Mouse (Mus musculus) spleen, adult 2 months (tissue): Measurements from ENCODE around the gene Tnf. TPM values are rescaled to one million over a fixed set of nuclear protein-coding genes. Genes with fewer than 3 reads are reported as not detected.

Source experiments
- DNase-seq, 2 experiments: peaks; one replicate each; pipeline versions ENCODE4 v3.0.0 to v3.0.0-alpha.2; 2012 to 2021; ENCODE audit warnings: low spot score in 2 of 2, low read depth in 1 of 2
- H3K27ac ChIP-seq: fragments of 200-500 bp; 2 replicates; pipeline ENCODE4 v1.5.1; 2012; ENCODE audit warnings: low read length, inconsistent platforms; ENCODE audit not compliant: insufficient read depth
- H3K27me3 ChIP-seq: fragments of 200-500 bp; 2 replicates; pipeline ENCODE4 v1.6.1; 2012; ENCODE audit warnings: mild to moderate bottlenecking, moderate library complexity, low read length, inconsistent platforms; ENCODE audit not compliant: control insufficient read depth, insufficient read depth
- H3K36me3 ChIP-seq: fragments of 200-500 bp; 2 replicates; pipeline ENCODE4 v1.6.1; 2012; ENCODE audit warnings: mild to moderate bottlenecking, low read length, inconsistent platforms; ENCODE audit not compliant: control insufficient read depth, insufficient read depth
- H3K4me1 ChIP-seq: fragments of 200-500 bp; 2 replicates; pipeline ENCODE4 v1.6.1; 2011; ENCODE audit warnings: inconsistent platforms; ENCODE audit not compliant: control insufficient read depth, insufficient read depth, insufficient read length
- H3K4me3 ChIP-seq: fragments of 200-500 bp; 2 replicates; pipeline ENCODE4 v1.5.1; 2011; ENCODE audit warnings: mild to moderate bottlenecking, inconsistent platforms; ENCODE audit not compliant: insufficient read depth, insufficient read length; ENCODE audit errors: extremely low read depth
- CTCF ChIP-seq: fragments of 200-500 bp; IDR thresholded peaks from 2 replicates; pipeline ENCODE4 v1.5.1; 2011; ENCODE audit warnings: mild to moderate bottlenecking, inconsistent platforms; ENCODE audit not compliant: insufficient read depth, insufficient read length, insufficient replicate concordance; ENCODE audit errors: extremely low read depth
- POLR2A ChIP-seq: fragments of 200-500 bp; IDR thresholded peaks from 2 replicates; pipeline ENCODE4 v1.6.1; 2011; ENCODE audit warnings: low read depth, low read length, inconsistent platforms
- WGBS: fragments of 180-500 bp; shearing (Covaris S2); methylation state at CpG from one replicate; pipeline ENCODE4 v1.1.7; 2018; 5-methylcytosine and 5-hydroxymethylcytosine counted together
- polyA plus RNA-seq: library from polyadenylated mRNA; depleted of rRNA; stranded (reverse); fragments of >200 nt; gene quantifications from 2 replicates; pipeline ENCODE4 v1.2.3, GENCODE M21; 2012

Gene Tnf
- polyA plus RNA-seq, 1 experiment, result 7.5 TPM

- 26% methylated on average over 6 of the region's 6 CpGs for WGBS
- H3K4me3 ChIP-seq, result no peak overlapping the region
- DNase-seq, result peak in 1 of 2 experiments; percentile 49
- no peak for TF ChIP-seq CTCF
- no peak for TF ChIP-seq POLR2A
- no peaks in the 10 kb centered on the region for H3K27me3 ChIP-seq
- H3K4me1 ChIP-seq, result peaks cover 37% of the 10 kb centered on the region
- H3K36me3 ChIP-seq, result no peaks in the 10 kb centered on the region
- peak overlapping the region; percentile 49 for H3K27ac ChIP-seq
These were observed 26.4 kb downstream of the Tnf start for GRCm38 (mm10) chr17:35175382-35175781.

GRCm38 (mm10) chr17:35174201-35174977 is 27.4 kb downstream of the Tnf start:
- H3K4me3 ChIP-seq, result no peak overlapping the region
- no peaks in the 10 kb centered on the region for H3K27me3 ChIP-seq
- TF ChIP-seq CTCF (no peak), POLR2A (no peak)
- no peak for DNase-seq
- H3K36me3 ChIP-seq, result no peaks in the 10 kb centered on the region
- H3K27ac ChIP-seq, result peak overlapping the region; percentile 89
- WGBS, result 53% methylated on average over 8 of the region's 8 CpGs
- peaks cover 37% of the 10 kb centered on the region for H3K4me1 ChIP-seq

GRCm38 (mm10) chr17:35173329-35173728 is 28.5 kb downstream of the Tnf start:
- peak in 1 of 2 experiments; percentile 43 for DNase-seq
- peak overlapping the region; percentile 89 for H3K27ac ChIP-seq
- H3K4me3 ChIP-seq, result peak overlapping the region; percentile 15; the same call in 1 of the 2 replicates
- no peak for TF ChIP-seq POLR2A
- TF ChIP-seq CTCF, result no peak
- no peaks in the 10 kb centered on the region for H3K36me3 ChIP-seq
- no peaks in the 10 kb centered on the region for H3K27me3 ChIP-seq
- peaks cover 40% of the 10 kb centered on the region for H3K4me1 ChIP-seq
- WGBS, result 36% methylated on average over 3 of the region's 3 CpGs

DNA sequence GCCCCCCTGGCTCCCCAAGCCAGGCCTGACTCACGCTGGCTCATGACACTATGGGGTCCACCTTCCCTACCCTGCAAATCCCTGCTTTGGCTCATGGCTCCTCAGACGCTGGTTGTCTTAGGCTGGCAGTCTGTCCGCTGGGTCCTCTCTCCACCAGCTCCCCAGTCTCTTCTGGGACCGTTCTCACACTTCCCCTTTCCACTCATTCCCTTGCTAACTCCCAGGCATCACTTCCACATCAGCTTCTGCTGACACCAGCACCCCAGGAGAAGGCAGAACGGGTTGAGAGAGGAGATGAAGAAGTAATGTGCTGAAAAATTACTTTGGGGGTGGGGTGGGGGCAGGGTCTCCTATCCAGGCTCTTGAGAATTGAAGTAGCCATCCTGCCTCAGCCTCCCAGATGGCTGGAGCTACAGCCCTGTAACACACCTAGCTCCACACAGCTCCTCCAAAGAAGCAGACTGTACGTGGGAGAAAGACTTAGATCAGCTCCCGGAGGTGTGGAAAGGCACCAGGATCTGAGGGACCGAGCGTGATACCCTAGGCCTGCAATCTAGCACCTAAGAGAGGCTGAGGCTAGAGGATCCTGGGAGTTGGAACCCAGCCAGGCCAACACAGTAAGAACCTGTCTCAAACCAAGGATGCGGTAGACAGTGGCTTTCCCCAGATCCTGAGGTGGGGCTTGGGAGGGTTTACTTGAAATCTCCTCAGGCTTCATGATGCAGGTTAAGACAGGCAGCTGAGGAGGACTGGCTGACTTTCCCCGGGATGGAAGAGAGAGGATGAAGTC is 29.2 kb downstream of the Tnf start:
- H3K4me3 ChIP-seq, result peak overlapping the region; percentile 29
- no peaks in the 10 kb centered on the region for H3K27me3 ChIP-seq
- no peak for DNase-seq
- peak overlapping the region; percentile 89 for H3K27ac ChIP-seq
- no peak for TF ChIP-seq CTCF
- TF ChIP-seq POLR2A, result no peak
- WGBS, result 43% methylated on average over 11 of the region's 11 CpGs
- no peaks in the 10 kb centered on the region for H3K36me3 ChIP-seq
- peaks cover 40% of the 10 kb centered on the region for H3K4me1 ChIP-seq

- WGBS, result 14% methylated on average over 4 of the region's 4 CpGs
- H3K4me1 ChIP-seq, result peaks cover 25% of the 10 kb centered on the region; the same call in 1 of the 2 replicates
- H3K36me3 ChIP-seq, result no peaks in the 10 kb centered on the region
- peak in 1 of 2 experiments; percentile 74 for DNase-seq
- H3K27me3 ChIP-seq, result no peaks in the 10 kb centered on the region
- H3K4me3 ChIP-seq, result no peak overlapping the region
- TF ChIP-seq POLR2A, result no peak
- TF ChIP-seq CTCF, result peak; percentile 30; the same call in 1 of the 2 replicates
- no peak overlapping the region for H3K27ac ChIP-seq
These were observed 33.1 kb downstream of the Tnf start for GRCm38 (mm10) chr17:35168541-35169207.

DNA sequence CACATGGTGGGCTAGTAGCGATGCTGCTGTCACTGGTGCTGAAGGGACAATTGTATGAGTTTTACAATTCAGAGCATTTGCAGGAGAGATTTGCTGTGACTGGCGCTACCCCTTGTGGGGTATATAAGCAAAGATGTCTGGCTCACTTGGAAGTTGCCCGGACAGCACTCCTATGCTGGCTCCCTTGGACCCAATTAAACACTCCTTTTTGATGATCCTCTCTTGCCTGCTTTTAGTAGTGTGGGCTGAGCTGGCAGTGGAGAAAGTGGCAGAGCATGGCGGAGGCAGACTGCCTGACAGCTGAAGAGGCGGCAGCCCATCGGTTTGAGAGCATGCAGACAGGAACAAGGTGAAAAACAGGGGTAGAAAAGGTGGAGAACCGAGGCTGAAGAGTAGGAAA is 34.0 kb downstream of the Tnf start:
- Histone ChIP-seq H3K27me3 (no peaks in the 10 kb centered on the region), H3K4me3 (no peak overlapping the region), H3K27ac (no peak overlapping the region), H3K4me1 (peaks cover 22% of the 10 kb centered on the region; the same call in 1 of the 2 replicates), H3K36me3 (no peaks in the 10 kb centered on the region)
- no peak for DNase-seq
- WGBS, result 89% methylated on average over 7 of the region's 7 CpGs
- no peak for TF ChIP-seq CTCF
- TF ChIP-seq POLR2A, result no peak
